Mouse (Mus musculus): Measurements from ENCODE around the gene Ppia. TPM values are rescaled to one million over a fixed set of nuclear protein-coding genes. Genes with fewer than 3 reads are reported as not detected.
"Not testable (repeated sequence)": the region's sequence is repeated elsewhere in the genome, so short reads cannot be mapped to it uniquely, and the experiment has no call there.

Gene Ppia
- polyA plus RNA-seq, 1 experiment from 2014 or later: 4,427 TPM

DNA sequence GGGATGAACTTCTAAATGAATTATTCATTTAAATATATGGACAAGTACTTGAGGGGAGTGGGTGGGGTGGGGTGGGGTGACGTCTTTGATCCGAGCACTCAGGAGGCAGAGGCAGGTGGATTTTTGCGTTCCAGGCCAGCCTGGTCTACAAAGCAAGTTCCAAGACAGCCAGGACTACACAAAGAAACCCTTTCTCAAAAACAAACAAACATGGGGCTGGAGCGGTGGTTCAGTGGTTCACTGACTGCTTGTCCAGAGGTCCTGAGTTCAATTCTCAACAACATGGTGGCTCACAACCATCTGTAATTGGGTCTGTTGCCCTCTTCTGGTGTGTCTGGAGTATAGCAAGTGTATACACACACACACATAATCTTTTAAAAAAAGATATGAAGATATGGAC lies 30.2 kb downstream of the Ppia start:
- Histone ChIP-seq H3K4me2 (replicated peaks) (no peak overlapping the region), H3K36me3 (replicated peaks; ENCODE audit: control insufficient read depth, insufficient read depth) (0 out of 2 replicates have a peak, but pooled peaks cover 4% of the 10 kb centered on the region), H3K9me3 (ENCODE audit: control insufficient read depth, low read length) (no peaks in the 10 kb centered on the region), H3K27ac (no peak overlapping the region), H3K27me3 (ENCODE audit: control insufficient read depth, insufficient read depth, low read length) (no peaks in the 10 kb centered on the region), H3K4me1 (replicated peaks; ENCODE audit: control insufficient read depth, insufficient read depth, low read length) (peaks cover 17% of the 10 kb centered on the region), H3K4me3 (replicated peaks; ENCODE audit: low read length) (no peak overlapping the region), H3K9ac (no peak overlapping the region)
- DNase-seq (ENCODE audit: low spot score) (no peak), ATAC-seq (ENCODE audit: low FRiP score) (no peak)
- WGBS: 86% methylated on average over 4 of the region's 4 CpGs

- peaks cover 17% of the 10 kb centered on the region for H3K4me1 ChIP-seq (replicated peaks; ENCODE audit: control insufficient read depth, insufficient read depth, low read length)
- H3K9ac ChIP-seq: no peak overlapping the region
- H3K36me3 ChIP-seq (replicated peaks; ENCODE audit: control insufficient read depth, insufficient read depth): 0 out of 2 replicates have a peak, but pooled peaks cover under 1% of the 10 kb centered on the region
- DNase-seq (ENCODE audit: low spot score): no peak
- no peak overlapping the region for H3K4me2 ChIP-seq (replicated peaks)
- no peak overlapping the region for H3K4me3 ChIP-seq (replicated peaks; ENCODE audit: low read length)
- no peaks in the 10 kb centered on the region for H3K9me3 ChIP-seq (ENCODE audit: control insufficient read depth, low read length)
- H3K27ac ChIP-seq: no peak overlapping the region
- no peaks in the 10 kb centered on the region for H3K27me3 ChIP-seq (ENCODE audit: control insufficient read depth, insufficient read depth, low read length)
- WGBS: 94% methylated on average over 7 of the region's 7 CpGs
- no peak for ATAC-seq (ENCODE audit: low FRiP score)
Measured at GRCm38 (mm10) chr11:6445951-6446350, 30.7 kb downstream of the Ppia start.

GRCm38 (mm10) chr11:6447493-6447892 lies 32.2 kb downstream of the Ppia start:
- DNase-seq (ENCODE audit: low spot score) (no peak), ATAC-seq (ENCODE audit: low FRiP score) (no peak)
- peaks cover 15% of the 10 kb centered on the region for H3K4me1 ChIP-seq (replicated peaks; ENCODE audit: control insufficient read depth, insufficient read depth, low read length)
- H3K27ac ChIP-seq: no peak overlapping the region
- H3K4me3 ChIP-seq (replicated peaks; ENCODE audit: low read length): no peak overlapping the region
- no peaks in the 10 kb centered on the region for H3K27me3 ChIP-seq (ENCODE audit: control insufficient read depth, insufficient read depth, low read length)
- H3K36me3 ChIP-seq (replicated peaks; ENCODE audit: control insufficient read depth, insufficient read depth): no peaks in the 10 kb centered on the region
- WGBS: 85% methylated on average over 4 of the region's 4 CpGs
- no peak overlapping the region for H3K9ac ChIP-seq
- no peak overlapping the region for H3K4me2 ChIP-seq (replicated peaks)
- H3K9me3 ChIP-seq (ENCODE audit: control insufficient read depth, low read length): no peaks in the 10 kb centered on the region

DNA sequence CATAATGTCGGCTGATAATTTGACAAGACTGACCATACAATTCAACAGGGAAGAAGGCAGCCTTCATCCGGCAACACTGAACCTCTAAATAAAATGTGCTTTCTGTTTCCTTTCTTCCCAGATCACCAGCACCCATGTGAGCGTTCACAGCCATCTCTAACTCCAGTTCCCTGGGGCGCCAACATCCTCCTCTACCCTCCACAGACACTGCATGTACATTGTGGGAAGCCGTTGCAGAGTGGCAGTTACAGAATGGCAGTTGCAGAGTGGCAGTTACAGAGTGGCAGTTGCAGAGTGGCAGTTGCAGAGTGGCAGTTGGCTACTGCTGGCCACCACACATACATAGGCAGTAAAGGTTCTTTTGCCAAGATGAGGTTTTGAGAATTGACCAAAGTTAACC lies 32.9 kb downstream of the Ppia start:
- H3K4me2 ChIP-seq (replicated peaks); H3K4me3 ChIP-seq (replicated peaks; ENCODE audit: low read length); DNase-seq (ENCODE audit: low spot score); ATAC-seq (ENCODE audit: low FRiP score); H3K27ac ChIP-seq; H3K9ac ChIP-seq; H3K4me1 ChIP-seq (replicated peaks; ENCODE audit: control insufficient read depth, insufficient read depth, low read length); H3K27me3 ChIP-seq (ENCODE audit: control insufficient read depth, insufficient read depth, low read length); H3K36me3 ChIP-seq (replicated peaks; ENCODE audit: control insufficient read depth, insufficient read depth); H3K9me3 ChIP-seq (ENCODE audit: control insufficient read depth, low read length): not testable (repeated sequence)
- 95% methylated on average over 5 of the region's 5 CpGs for WGBS

DNA sequence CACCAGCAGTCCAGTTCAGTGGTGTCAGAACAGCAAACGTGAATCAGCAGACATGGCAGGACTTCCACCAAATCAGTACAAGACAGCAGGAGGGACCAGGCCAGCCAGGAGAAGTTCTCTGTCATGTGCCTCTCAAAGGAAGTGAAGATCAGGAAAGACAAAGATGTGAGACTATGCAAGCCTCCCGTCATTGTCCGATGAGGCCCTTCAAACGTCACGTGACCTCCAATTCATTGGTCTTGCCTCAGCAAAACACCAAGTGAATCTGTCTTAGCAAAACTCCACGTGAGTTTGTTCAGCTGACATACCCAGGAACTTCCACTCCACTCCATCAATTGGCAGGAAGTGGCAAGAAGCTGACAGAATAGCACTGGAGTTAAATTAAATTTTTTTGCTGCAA lies 40.8 kb downstream of the Ppia start:
- no peak overlapping the region for H3K27ac ChIP-seq
- no peaks in the 10 kb centered on the region for H3K36me3 ChIP-seq (replicated peaks; ENCODE audit: control insufficient read depth, insufficient read depth)
- ATAC-seq (ENCODE audit: low FRiP score) (no peak), DNase-seq (ENCODE audit: low spot score) (no peak)
- no peak overlapping the region for H3K9ac ChIP-seq
- H3K9me3 ChIP-seq (ENCODE audit: control insufficient read depth, low read length): no peaks in the 10 kb centered on the region
- no peak overlapping the region for H3K4me2 ChIP-seq (replicated peaks)
- no peak overlapping the region for H3K4me3 ChIP-seq (replicated peaks; ENCODE audit: low read length)
- 76% methylated on average over 6 of the region's 6 CpGs for WGBS
- H3K4me1 ChIP-seq (replicated peaks; ENCODE audit: control insufficient read depth, insufficient read depth, low read length): no peaks in the 10 kb centered on the region
- H3K27me3 ChIP-seq (ENCODE audit: control insufficient read depth, insufficient read depth, low read length): no peaks in the 10 kb centered on the region

GRCm38 (mm10) chr11:6463159-6463837 lies 48.1 kb downstream of the Ppia start:
- no peaks in the 10 kb centered on the region for H3K9me3 ChIP-seq (ENCODE audit: control insufficient read depth, low read length)
- no peak overlapping the region for H3K9ac ChIP-seq
- H3K27ac ChIP-seq: no peak overlapping the region
- H3K36me3 ChIP-seq (replicated peaks; ENCODE audit: control insufficient read depth, insufficient read depth): peaks cover 33% of the 10 kb centered on the region
- H3K27me3 ChIP-seq (ENCODE audit: control insufficient read depth, insufficient read depth, low read length): no peaks in the 10 kb centered on the region
- no peak for DNase-seq (ENCODE audit: low spot score)
- H3K4me2 ChIP-seq (replicated peaks): no peak overlapping the region
- no peak overlapping the region for H3K4me3 ChIP-seq (replicated peaks; ENCODE audit: low read length)
- peaks cover 1% of the 10 kb centered on the region; the same call in 1 of the 2 replicates for H3K4me1 ChIP-seq (replicated peaks; ENCODE audit: control insufficient read depth, insufficient read depth, low read length)
- no peak for ATAC-seq (ENCODE audit: low FRiP score)
- 91% methylated on average over 6 of the region's 6 CpGs for WGBS

GRCm38 (mm10) chr11:6465122-6465521 lies 49.9 kb downstream of the Ppia start:
- Histone ChIP-seq H3K27me3 (ENCODE audit: control insufficient read depth, insufficient read depth, low read length) (no peaks in the 10 kb centered on the region), H3K4me3 (replicated peaks; ENCODE audit: low read length) (no peak overlapping the region), H3K27ac (no peak overlapping the region), H3K9ac (no peak overlapping the region), H3K36me3 (replicated peaks; ENCODE audit: control insufficient read depth, insufficient read depth) (peaks cover 34% of the 10 kb centered on the region), H3K4me2 (replicated peaks) (no peak overlapping the region), H3K4me1 (replicated peaks; ENCODE audit: control insufficient read depth, insufficient read depth, low read length) (peaks cover 13% of the 10 kb centered on the region), H3K9me3 (ENCODE audit: control insufficient read depth, low read length) (no peaks in the 10 kb centered on the region)
- DNase-seq (ENCODE audit: low spot score): peak; percentile 86
- 24% methylated on average over 4 of the region's 4 CpGs for WGBS
- ATAC-seq (ENCODE audit: low FRiP score): peak; percentile 64; the same call in 1 of the 2 replicates

DNA sequence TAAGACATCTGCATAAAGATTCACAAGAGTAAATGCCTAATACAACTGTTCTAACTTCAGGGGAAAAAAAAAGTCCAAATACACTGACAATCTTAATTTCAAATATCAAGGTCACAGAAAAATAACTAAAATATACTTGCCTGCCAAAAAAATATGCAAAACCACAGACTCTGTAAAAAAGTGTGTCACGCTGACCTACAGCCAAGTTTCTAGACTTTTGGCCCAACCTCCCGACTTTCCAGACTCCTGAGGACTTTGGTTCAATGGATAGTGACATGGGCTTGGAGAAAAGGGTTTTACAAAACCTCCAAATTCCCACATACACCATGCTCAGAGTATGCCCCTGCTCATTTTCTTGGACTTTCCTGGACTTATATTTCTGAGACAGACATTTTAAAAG lies 53.3 kb downstream of the Ppia start:
- Histone ChIP-seq H3K36me3 (replicated peaks; ENCODE audit: control insufficient read depth, insufficient read depth) (peaks cover 39% of the 10 kb centered on the region), H3K4me1 (replicated peaks; ENCODE audit: control insufficient read depth, insufficient read depth, low read length) (peaks cover 43% of the 10 kb centered on the region), H3K27ac (no peak overlapping the region), H3K27me3 (ENCODE audit: control insufficient read depth, insufficient read depth, low read length) (no peaks in the 10 kb centered on the region), H3K4me3 (replicated peaks; ENCODE audit: low read length) (no peak overlapping the region), H3K9ac (no peak overlapping the region), H3K9me3 (ENCODE audit: control insufficient read depth, low read length) (no peaks in the 10 kb centered on the region), H3K4me2 (replicated peaks) (peak overlapping the region; percentile 8)
- WGBS: 82% methylated on average over 2 of the region's 2 CpGs
- DNase-seq (ENCODE audit: low spot score): no peak
- no peak for ATAC-seq (ENCODE audit: low FRiP score)

Measured in hindbrain, embryonic 14.5 days (tissue).